Mouse (Mus musculus) liver, adult (tissue): Measurements from ENCODE around the gene Rasgef1b.
A peak's percentile ranks its signal among the peaks of the same experiment; 100 is the strongest.

Experiments used
- GATA4 ChIP-seq: IDR thresholded peaks from 2 replicates; pipeline ENCODE4 v1.6.1; 2014; ENCODE audit warnings: mild to moderate bottlenecking, low read length; ENCODE audit not compliant: insufficient replicate concordance

The Rasgef1b gene

GRCm38 (mm10) chr5:99634010-99634541 is 94.8 kb downstream of the Rasgef1b start:
- TF ChIP-seq GATA4: 0 out of 2 replicates have a peak, but pooled peaks have one; percentile 22

GRCm38 (mm10) chr5:99633548-99633947 is 95.3 kb downstream of the Rasgef1b start:
- TF ChIP-seq GATA4: no peak

- TF ChIP-seq GATA4: no peak
These were observed 96.1 kb downstream of the Rasgef1b start for GRCm38 (mm10) chr5:99632649-99633310.

GRCm38 (mm10) chr5:99630087-99630486 is 98.8 kb downstream of the Rasgef1b start:
- no peak for TF ChIP-seq GATA4

GRCm38 (mm10) chr5:99625603-99626002 is 103.3 kb downstream of the Rasgef1b start:
- no peak for TF ChIP-seq GATA4

- no peak for TF ChIP-seq GATA4
These were observed 108.1 kb downstream of the Rasgef1b start for GRCm38 (mm10) chr5:99620771-99621170.

- no peak for TF ChIP-seq GATA4
These were observed 111.5 kb downstream of the Rasgef1b start for GRCm38 (mm10) chr5:99617271-99617800.

- no peak for TF ChIP-seq GATA4
These were observed 115.3 kb downstream of the Rasgef1b start for GRCm38 (mm10) chr5:99613321-99614118.

- no peak for TF ChIP-seq GATA4
These were observed 121.3 kb downstream of the Rasgef1b start for GRCm38 (mm10) chr5:99607602-99608001.

- TF ChIP-seq GATA4: no peak
These were observed 122.6 kb downstream of the Rasgef1b start for GRCm38 (mm10) chr5:99606164-99606858.

GRCm38 (mm10) chr5:99602244-99603023 is 126.4 kb downstream of the Rasgef1b start:
- TF ChIP-seq GATA4: peak; percentile 78; the same call in 1 of the 2 replicates

GRCm38 (mm10) chr5:99599376-99599775 is 129.5 kb downstream of the Rasgef1b start:
- TF ChIP-seq GATA4: no peak

GRCm38 (mm10) chr5:99598470-99599110 is 130.3 kb downstream of the Rasgef1b start:
- TF ChIP-seq GATA4: no peak

GRCm38 (mm10) chr5:99597701-99598100 is 131.2 kb downstream of the Rasgef1b start:
- no peak for TF ChIP-seq GATA4
